Mouse (Mus musculus): ENCODE data around the gene Olfr1420.

- TF ChIP-seq CTCF (IDR thresholded peaks at IDR 0.05; ENCODE audit: low read depth, low read length) (no peak), POLR2A (IDR thresholded peaks at IDR 0.05; ENCODE audit: borderline replicate concordance, low read depth, low read length) (no peak)
Observed at GRCm38 (mm10) chr19:11922068-11922467, 35.7 kb downstream of the Olfr1420 start.

All from bone marrow macrophage, adult 2 months (primary cell).